Mouse (Mus musculus): ENCODE measurements at regions not wholly inside any gene's neighbourhood (a gene's known extent, or its start where the extent isn't known, plus 50 kb on each side); places are given as distances from the start of the nearest gene placed in this dataset.
A peak's percentile ranks its signal among the peaks of the same experiment; 100 is the strongest.

DNA sequence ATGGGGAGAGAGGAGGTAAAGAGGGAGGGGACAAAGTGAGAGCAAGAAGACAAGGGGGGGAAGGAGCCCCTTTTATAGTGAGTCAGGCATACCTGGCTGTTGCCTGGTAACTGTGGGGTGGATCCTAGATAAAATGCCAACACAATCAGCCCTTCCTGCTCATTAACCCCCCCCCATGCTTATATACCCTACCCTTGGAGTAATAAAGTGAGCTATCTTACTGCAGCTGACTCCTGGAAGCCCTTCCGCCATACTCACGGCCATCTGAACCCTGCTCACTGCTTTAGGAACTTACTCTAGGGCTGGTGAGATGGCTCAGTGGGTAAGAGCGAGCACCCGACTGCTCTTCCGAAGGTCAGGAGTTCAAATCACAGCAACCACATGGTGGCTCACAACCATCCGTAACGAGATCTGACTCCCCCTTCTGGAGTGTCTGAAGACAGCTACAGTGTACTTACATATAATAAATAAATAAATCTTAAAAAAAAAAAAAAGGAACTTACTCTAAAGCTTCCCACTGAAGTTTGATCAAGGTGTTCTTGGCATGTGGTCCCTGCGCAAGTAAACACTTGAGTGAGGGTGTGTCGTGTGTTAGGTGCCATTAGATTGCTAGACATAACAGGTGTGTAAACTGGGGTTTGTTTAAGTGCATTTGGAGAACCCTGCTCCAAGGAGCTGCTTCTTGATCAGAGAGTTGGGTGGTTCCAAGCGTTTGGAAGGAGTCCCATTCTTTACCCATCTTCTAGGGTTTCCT lies 74.9 kb downstream of the Ets2 start:
- no peaks in the 10 kb centered on the region for H3K36me3 ChIP-seq
- no peak for ATAC-seq (ENCODE audit: insufficient number of reproducible peaks, low FRiP score, low TSS enrichment, low read depth)
- no peaks in the 10 kb centered on the region for H3K27me3 ChIP-seq
- no peak overlapping the region for H3K4me3 ChIP-seq
- H3K9ac ChIP-seq = no peak overlapping the region
- no peaks in the 10 kb centered on the region for H3K9me3 ChIP-seq
- H3K4me1 ChIP-seq = peaks cover 11% of the 10 kb centered on the region
- H3K27ac ChIP-seq = peak overlapping the region; percentile 80; the same call in 1 of the 2 replicates
- 88% methylated on average over 10 of the region's 10 CpGs for WGBS
- H3K4me2 ChIP-seq = no peak overlapping the region

- Histone ChIP-seq H3K4me3 (no peak overlapping the region), H3K9ac (no peak overlapping the region), H3K9me3 (no peaks in the 10 kb centered on the region), H3K4me2 (no peak overlapping the region), H3K4me1 (peaks cover 11% of the 10 kb centered on the region), H3K27me3 (no peaks in the 10 kb centered on the region), H3K27ac (no peak overlapping the region), H3K36me3 (no peaks in the 10 kb centered on the region)
- no peak for ATAC-seq (ENCODE audit: insufficient number of reproducible peaks, low FRiP score, low TSS enrichment, low read depth)
- 89% methylated on average over 1 of the region's 1 CpGs for WGBS
Measured at GRCm38 (mm10) chr16:95776010-95776409, 74.1 kb downstream of the Ets2 start.

- peaks cover 11% of the 10 kb centered on the region for H3K4me1 ChIP-seq
- no peak overlapping the region for H3K4me3 ChIP-seq
- no peaks in the 10 kb centered on the region for H3K9me3 ChIP-seq
- ATAC-seq (ENCODE audit: insufficient number of reproducible peaks, low FRiP score, low TSS enrichment, low read depth) = no peak
- no peak overlapping the region for H3K9ac ChIP-seq
- H3K27ac ChIP-seq = no peak overlapping the region
- 80% methylated on average over 5 of the region's 5 CpGs for WGBS
- H3K4me2 ChIP-seq = no peak overlapping the region
- H3K27me3 ChIP-seq = no peaks in the 10 kb centered on the region
- no peaks in the 10 kb centered on the region for H3K36me3 ChIP-seq
Measured at GRCm38 (mm10) chr16:95775361-95775760, 73.5 kb downstream of the Ets2 start.

- Histone ChIP-seq H3K36me3 (no peaks in the 10 kb centered on the region), H3K4me2 (no peak overlapping the region), H3K27ac (no peak overlapping the region), H3K4me1 (peaks cover 18% of the 10 kb centered on the region), H3K27me3 (no peaks in the 10 kb centered on the region), H3K9me3 (no peaks in the 10 kb centered on the region), H3K9ac (no peak overlapping the region), H3K4me3 (no peak overlapping the region)
- ATAC-seq (ENCODE audit: insufficient number of reproducible peaks, low FRiP score, low TSS enrichment, low read depth) = no peak
- 79% methylated on average over 3 of the region's 3 CpGs for WGBS
Measured at GRCm38 (mm10) chr16:95773151-95773550, 71.3 kb downstream of the Ets2 start.

Data from limb, embryonic 15.5 days (tissue).